Mouse (Mus musculus): Measurements from ENCODE around the gene Usp6nl.
A peak's percentile ranks its signal among the peaks of the same experiment; 100 is the strongest.

Usp6nl gene

DNA sequence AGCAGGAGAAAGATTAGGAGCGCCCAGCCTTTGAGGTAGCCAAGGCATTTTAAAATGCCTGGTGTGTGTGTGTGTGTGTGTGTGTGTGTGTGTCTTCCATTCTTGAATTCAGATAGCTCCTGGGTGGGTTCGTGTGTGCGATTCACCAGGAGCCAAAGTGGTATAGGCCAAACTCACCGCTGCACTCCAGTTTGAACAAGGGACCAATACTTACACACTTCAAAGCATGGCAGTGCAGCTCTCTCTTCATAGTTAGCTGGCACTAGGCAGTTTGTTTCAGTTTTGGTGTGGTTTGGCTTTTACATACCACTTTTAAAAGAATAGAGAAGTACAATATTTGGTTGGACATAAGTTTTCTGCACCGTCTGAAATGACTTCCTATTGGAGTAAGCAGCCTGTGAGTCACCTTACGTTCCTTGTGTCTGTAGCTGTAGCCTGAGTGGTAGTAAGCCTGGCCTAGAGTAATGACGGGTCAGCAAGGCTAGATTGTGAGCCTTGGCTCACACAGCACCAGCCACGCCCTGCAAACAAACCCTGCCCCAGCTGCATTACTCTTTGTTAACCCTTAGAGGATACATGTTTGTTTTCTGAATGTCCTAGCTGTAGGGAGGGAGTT is 56.2 kb downstream of the Usp6nl start:
- DNase-seq, result no peak

DNA sequence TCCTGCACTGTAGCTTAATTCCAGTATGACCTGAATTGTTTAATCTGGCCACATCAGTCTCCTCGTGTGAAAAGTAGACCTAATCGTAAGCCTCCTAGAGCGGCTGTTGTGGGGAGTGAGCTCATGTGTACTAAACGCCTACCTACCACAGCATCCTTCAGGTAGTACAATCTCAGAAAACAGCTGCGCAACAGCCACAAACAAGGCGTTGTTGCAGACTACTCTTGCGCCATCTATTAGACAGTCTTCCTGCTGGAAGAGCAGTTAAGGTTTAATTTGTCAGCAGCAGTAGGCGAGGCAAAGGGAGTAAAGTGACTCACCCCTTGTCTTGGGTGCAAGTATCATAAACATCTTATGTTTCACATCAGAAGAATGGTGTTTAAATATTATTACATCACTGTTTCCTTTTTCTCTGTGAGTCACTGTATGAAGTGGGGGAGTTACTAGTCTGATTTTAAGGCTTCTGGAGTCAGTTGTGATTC is 57.3 kb downstream of the Usp6nl start:
- DNase-seq, result no peak

DNA sequence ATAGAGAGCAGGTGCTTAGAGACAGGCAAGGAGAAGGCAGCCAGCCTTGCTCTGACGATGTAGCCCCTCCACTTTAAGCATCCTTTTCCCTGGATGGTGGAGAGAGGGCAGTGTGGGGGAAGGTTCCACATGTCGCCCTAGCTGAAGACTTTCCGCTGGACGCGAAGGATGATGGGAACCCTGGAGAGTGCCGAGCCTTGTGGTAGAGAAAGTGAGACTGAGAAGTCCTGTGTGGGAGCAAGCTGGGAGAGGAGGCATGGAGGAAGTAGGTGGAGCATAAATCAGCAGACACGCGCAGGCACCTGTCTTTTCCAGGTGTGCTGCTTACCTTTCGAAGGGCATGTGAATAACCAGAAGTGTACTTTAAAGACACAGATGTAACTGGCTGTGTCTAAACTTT is 57.9 kb downstream of the Usp6nl start:
- no peak for DNase-seq

GRCm38 (mm10) chr2:6384407-6385146 is 62.1 kb downstream of the Usp6nl start:
- DNase-seq, result no peak

GRCm38 (mm10) chr2:6389162-6389561 is 66.7 kb downstream of the Usp6nl start:
- DNase-seq, result no peak

DNA sequence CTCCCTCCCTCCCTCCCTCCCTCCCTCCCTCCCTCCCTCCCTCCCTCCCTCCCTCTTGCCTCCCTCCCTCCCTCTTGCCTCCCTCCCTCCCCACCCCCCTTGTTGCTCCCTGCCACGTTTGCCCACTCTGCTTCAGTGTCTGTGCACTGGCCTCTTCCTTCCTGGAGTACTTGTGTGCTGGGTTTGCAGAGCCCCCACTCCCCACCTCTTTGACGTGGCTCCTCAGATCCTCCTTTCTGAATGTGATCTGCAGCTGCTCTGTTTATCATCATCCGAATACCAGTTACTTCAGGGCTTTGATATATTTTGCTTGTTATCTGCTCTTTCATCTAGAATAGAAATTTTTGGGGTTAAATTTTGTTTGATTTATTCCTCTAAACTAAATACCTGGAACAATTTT is 68.8 kb downstream of the Usp6nl start:
- DNase-seq, result no peak

DNA sequence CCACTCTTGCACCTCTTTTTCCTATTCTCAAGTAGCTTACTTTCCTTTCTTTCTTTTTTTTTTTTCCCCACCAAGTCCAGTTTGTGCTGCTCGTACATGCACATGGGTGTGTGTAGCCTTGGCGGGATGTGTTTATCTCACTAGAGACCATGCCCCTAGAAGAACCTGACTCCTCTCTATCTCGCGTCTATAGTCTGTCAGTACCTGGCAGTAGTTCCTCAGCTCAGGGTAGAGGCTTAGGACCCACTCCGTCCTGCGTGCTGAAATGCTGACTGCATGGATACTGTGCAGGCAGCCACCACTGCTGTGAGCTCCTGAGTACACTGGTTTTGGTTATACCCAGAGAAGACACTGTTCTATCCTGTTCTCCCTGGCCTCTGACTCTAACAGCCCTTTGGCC is 69.5 kb downstream of the Usp6nl start:
- DNase-seq, result no peak

GRCm38 (mm10) chr2:6395851-6396625 is 73.6 kb downstream of the Usp6nl start:
- no peak for DNase-seq

DNA sequence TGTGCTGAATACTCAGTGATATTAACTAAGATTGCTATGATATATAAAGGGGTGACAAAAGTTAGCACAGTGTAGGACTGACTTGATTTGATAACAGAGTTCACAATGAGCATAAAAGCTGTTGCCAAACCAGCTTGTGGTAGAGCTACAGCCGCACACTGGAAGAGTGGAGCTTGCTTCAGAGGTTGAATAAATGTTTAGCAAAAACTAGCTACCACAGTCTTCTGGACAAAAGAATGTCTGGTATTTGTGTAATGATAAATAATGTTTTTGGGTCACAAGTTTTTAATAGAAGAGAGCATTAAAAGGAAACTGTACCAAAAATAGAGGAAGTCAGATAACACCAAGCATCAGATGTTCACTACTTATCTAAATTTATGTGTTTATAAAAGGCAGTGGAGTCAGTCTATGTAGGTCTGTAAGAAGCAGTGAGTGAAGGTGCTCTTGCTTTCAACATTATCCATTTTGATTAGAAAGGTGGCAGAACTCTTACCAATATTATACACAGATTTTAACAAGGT is 74.2 kb downstream of the Usp6nl start:
- DNase-seq, result no peak

DNA sequence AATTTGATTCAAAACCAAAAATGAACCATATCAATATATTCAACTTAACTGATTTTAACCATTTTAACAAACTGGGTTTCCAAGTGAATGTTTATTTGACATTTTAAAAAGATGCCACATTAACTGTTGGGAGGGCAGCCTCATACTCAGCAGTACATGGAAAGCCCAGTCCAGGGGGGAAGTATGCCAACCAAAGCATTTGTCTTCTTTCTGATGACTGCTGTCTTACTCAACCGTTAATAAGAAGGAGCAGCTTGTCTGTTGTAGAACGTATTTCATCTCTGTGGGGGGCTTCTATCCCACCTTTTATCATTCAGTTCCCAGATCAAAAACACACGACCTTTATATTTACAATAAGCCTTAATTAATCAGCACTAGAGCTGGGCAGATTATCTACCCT is 74.7 kb downstream of the Usp6nl start:
- DNase-seq, result peak; percentile 32 to 58

GRCm38 (mm10) chr2:6398826-6399225 is 76.4 kb downstream of the Usp6nl start:
- no peak for DNase-seq

GRCm38 (mm10) chr2:6401039-6401438 is 78.6 kb downstream of the Usp6nl start:
- no peak for DNase-seq

GRCm38 (mm10) chr2:6403375-6403774 is 80.9 kb downstream of the Usp6nl start:
- DNase-seq, result peak in 1 of 2 experiments; percentile 18

DNA sequence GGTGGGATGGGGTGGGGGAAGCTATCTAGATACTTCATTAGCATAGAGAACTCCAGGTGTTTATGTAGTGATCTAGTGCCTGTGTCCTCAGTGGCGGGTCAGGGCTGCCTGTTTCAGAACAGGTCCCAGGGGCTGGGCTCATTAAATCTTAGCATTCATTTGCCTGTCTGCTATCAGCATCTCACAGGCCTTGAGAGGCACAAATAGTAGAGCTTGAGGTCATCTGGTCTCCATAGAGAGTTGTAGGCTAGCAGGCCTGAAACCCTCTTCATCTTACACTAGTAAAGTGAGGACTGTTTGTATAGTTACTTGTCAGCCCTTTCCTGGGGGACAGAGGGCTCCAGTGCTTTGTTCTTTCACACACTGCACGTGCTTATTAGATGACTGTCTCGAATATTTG is 81.5 kb downstream of the Usp6nl start:
- DNase-seq, result no peak

DNA sequence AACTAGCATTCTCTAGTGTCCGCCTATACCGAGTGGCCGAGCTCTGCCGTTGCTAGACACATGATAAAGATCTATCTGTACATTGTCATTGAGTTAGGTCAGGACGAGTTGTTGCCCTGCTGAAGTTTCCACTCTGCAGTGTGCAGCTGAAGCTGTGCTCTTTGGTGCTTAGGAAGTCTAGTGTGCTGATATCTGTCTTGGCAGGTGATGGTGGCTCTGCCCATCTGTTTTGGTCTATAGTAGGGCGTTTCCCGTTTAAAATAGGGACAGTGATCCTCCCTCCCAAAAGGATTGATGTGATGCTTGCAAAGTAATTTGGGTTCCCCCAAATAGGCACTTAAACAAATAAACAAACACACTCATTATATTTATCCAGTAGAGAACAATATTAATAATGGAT is 82.2 kb downstream of the Usp6nl start:
- DNase-seq, result no peak

- peak; percentile 94 for DNase-seq
Measured at GRCm38 (mm10) chr2:6405059-6406033, 82.9 kb downstream of the Usp6nl start.

GRCm38 (mm10) chr2:6407711-6408110 is 85.2 kb downstream of the Usp6nl start:
- no peak for DNase-seq

- no peak for DNase-seq
Measured at GRCm38 (mm10) chr2:6412645-6413044, 90.2 kb downstream of the Usp6nl start.

DNA sequence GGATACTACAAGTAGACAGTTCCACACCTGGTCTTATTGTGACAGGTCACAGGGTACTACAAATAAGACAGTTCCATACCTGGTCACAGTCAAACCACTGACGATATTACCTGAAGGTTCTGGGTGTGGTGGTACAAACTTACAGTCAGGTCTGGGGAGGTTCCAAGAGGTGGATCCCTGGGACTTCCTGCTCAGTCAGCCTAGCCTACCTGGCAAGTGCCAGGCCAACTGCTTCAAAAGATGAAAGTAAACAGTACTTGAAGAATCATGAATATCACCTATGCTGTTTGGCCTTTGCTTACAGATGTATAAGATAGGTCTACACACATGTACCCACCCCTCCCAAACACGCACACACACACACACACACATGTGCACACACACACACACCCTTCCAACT is 91.3 kb downstream of the Usp6nl start:
- DNase-seq, result no peak

GRCm38 (mm10) chr2:6414400-6414799 is 91.9 kb downstream of the Usp6nl start:
- DNase-seq, result no peak

- DNase-seq, result no peak
Measured at GRCm38 (mm10) chr2:6417158-6417557, 94.7 kb downstream of the Usp6nl start.

Data from cerebellum, postnatal 14 days (tissue).